Mouse (Mus musculus) liver, embryonic 14.5 days (tissue): ENCODE data around the gene Ptprb.

Experiments used
- CTCF ChIP-seq: IDR thresholded peaks from 2 replicates; pipeline ENCODE4 v1.5.1; 2016; ENCODE audit warnings: antibody characterized with exemption, low read depth, control low read depth
- EP300 ChIP-seq: IDR thresholded peaks from 2 replicates; pipeline ENCODE4 v1.6.1; 2016; ENCODE audit warnings: antibody characterized with exemption, low read depth

GRCm38 (mm10) chr10:116428026-116428780 lies 152.9 kb downstream of the Ptprb start:
- TF ChIP-seq CTCF, result no peak
- TF ChIP-seq EP300, result no peak
